8 mouse cellular contexts compared by ENCODE assay signal in genomic region chr13:48870771-48871731, GRCm38 (mm10). TPM values are rescaled to one million over a fixed set of nuclear protein-coding genes. Genes with fewer than 3 reads are reported as not detected.
A peak's percentile ranks its signal among the peaks of the same experiment; 100 is the strongest.
DNase-seq lines count a peak whose midpoint lies in the region; ATAC-seq and TF ChIP-seq lines count a peak whose summit lies in the region.

Gene Phf2, minus strand, starts transcription at chr13:48871119.

- no peaks in the 10 kb centered on the region for H3K36me3 ChIP-seq in liver, adult 2 months (ENCODE audit: control insufficient read depth, insufficient read depth, low read length)

- peaks cover 11% of the 10 kb centered on the region for H3K4me1 ChIP-seq in liver, adult 2 months (ENCODE audit: control insufficient read depth, insufficient read depth, low read length)

- no peak for ATAC-seq in common myeloid progenitor, adult 5-6 weeks (replicated peaks; ENCODE audit: low read depth, poor library complexity, severe bottlenecking)
- ATAC-seq in inflammation-experienced regulatory T-cells, adult 6 months = peak; percentile 32
- ATAC-seq in monocyte, adult 5-6 weeks (replicated peaks; ENCODE audit: insufficient number of reproducible peaks, low FRiP score, low TSS enrichment, poor library complexity, severe bottlenecking) = no peak

- H3K27me3 ChIP-seq in liver, adult 2 months (ENCODE audit: control insufficient read depth, insufficient read depth, low read length) = no peaks in the 10 kb centered on the region

- TF ChIP-seq POLR2A in liver, adult 2 months (IDR thresholded peaks at IDR 0.05; ENCODE audit: extremely low read depth, insufficient read depth, low read length) = no peak

- no peak for TF ChIP-seq CTCF in liver, adult 2 months (IDR thresholded peaks at IDR 0.05; ENCODE audit: low read depth, low read length)

- H3K79me2 ChIP-seq in liver, adult 2 months (ENCODE audit: control insufficient read depth, insufficient read depth, low read length) = peaks cover 33% of the 10 kb centered on the region; the same call in 1 of the 2 replicates

- H3K4me3 ChIP-seq in liver, adult 2 months (ENCODE audit: insufficient read depth, low read depth, low read length) = peak within 1 kb of the TSS; percentile 98

- peak within 1 kb of the TSS; percentile 88 for H3K27ac ChIP-seq in liver, adult 2 months (replicated peaks; ENCODE audit: insufficient read depth, low read depth, low read length)

- peak; percentile 16 for DNase-seq in spleen, adult 12 weeks (ENCODE audit: low spot score)
- DNase-seq in spleen, postnatal 14 days (ENCODE audit: low spot score in 2 of 2) = no peak
- peak in 1 of 2 experiments; percentile 47 for DNase-seq in gastrocnemius, postnatal 4 days (ENCODE audit: low spot score in 2 of 2)
- no peak for DNase-seq in liver, adult 2 months (ENCODE audit: extremely low read depth, low read depth, low spot score)
- DNase-seq in thymus, postnatal 4 days = peak; percentile 69

- peak within 1 kb of the TSS; percentile 100 for H3K9ac ChIP-seq in liver, adult 2 months (ENCODE audit: low read depth, low read length)

- WGBS in liver, adult 2 months = 12% methylated on average over 117 of the region's 117 CpGs

RNA-seq across cellular contexts. Expression of gene Phf2, which starts in this region (rescaled TPM):
- total RNA-seq in common myeloid progenitor, adult 5-6 weeks (2017) = 9.0 and 14.3 TPM in 2 replicates
- 10 to 100 TPM; 37.4 to 41.9 TPM for total RNA-seq in gastrocnemius, postnatal 4 days (2021)
- polyA plus RNA-seq in inflammation-experienced regulatory T-cells, adult 6 months (2017; shearing (Covaris generic)) = 1 to 10 TPM; 2.4 to 3.7 (median 3.0) TPM
- total RNA-seq in liver, adult 2 months (2014; rRNA removed) = 3.0 and 4.1 TPM in 2 replicates
- 5.8 and 6.7 TPM in 2 replicates for polyA plus RNA-seq in liver, adult 2 months (2012; rRNA removed)
- 10.0 to 17.8 TPM (median 13.7 TPM) in 3 replicates for total RNA-seq in monocyte, adult 5-6 weeks (2017)

Comparison
In these comparisons a context has a peak if more than half of its experiments do, and no peak if none do; other contexts are left out.
1. DNase-seq: peak in spleen, adult 12 weeks (single experiment) and thymus, postnatal 4 days (single experiment); none in spleen, postnatal 14 days (0 of 2) and liver, adult 2 months (single experiment).